Mouse (Mus musculus) retina, embryonic 14.5 days (tissue): ENCODE data around the gene 2410004P03Rik.
"Not testable (repeated sequence)": the region's sequence is repeated elsewhere in the genome, so short reads cannot be mapped to it uniquely, and the experiment has no call there.

Experiments
- DNase-seq: peaks from one replicate; pipeline ENCODE4 v3.0.0-alpha.2; 2015; ENCODE audit warnings: low spot score

Gene 2410004P03Rik

DNA sequence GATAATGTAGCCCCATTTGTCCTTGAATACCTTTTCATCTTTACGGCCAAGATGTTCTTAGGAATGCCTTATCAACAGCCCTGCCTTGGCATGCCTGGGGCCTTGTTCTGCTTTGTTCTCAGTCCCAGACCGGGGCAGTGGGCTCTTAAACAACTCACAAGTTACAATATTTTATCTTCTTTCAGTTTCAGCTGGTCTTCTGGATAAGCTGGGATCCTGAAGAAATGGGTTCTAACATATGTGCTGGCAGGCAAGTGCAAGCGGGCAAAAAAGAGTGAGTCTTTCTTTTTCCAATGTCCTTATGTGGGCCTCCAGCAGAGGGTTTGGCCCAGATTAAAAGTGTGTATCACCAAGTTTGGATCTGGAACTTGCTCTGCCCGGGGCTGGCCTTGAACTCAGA, 9.6 kb upstream of the 2410004P03Rik start:
- DNase-seq, result not testable (repeated sequence)

- peak; percentile 84 for DNase-seq
These were observed 6.9 kb upstream of the 2410004P03Rik start for GRCm38 (mm10) chr12:17018468-17018867.

- no peak for DNase-seq
These were observed 4.2 kb upstream of the 2410004P03Rik start for GRCm38 (mm10) chr12:17015711-17016110.

DNA sequence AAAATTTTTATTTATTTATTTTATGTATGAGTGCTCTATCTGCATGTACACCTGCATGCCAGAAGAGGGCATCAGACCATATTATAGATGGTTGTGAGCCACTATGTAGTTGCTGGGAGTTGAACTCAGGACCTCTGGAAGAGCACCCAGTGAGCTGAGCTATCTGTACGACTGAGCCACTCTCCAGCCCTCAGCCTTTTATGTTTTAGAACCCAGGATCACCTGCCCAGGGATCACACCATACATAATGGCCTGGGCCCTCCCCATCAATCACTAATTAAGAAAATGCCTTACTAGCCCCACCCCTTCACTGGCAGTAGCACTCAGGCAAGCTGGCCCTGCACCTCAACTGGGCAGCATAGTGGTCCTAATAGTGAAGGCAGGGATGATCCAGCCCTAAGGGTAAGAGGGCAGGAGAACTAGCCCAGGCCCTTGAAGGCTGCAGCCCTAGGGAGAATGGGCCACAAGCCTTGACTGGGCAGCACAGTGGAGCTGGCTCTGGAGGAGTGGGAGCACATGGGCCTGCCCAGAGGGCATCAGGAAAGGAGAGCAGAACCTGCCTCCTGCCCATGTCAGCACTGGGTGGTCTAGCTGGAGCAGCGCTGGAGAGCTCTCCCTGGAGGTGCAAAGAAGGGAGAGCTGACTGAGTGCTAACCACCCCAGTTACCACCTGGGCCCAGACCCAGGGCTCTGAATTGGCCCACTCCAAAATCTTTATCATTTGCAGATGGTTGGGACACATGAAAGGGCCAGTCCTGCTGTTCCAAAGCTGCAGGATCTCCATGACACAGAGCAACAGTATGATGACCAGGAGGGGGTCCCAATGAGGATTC, 756 bp upstream of the 2410004P03Rik start:
- DNase-seq, result no peak

GRCm38 (mm10) chr12:17009466-17009865, 2.1 kb downstream of the 2410004P03Rik start:
- no peak for DNase-seq

DNA sequence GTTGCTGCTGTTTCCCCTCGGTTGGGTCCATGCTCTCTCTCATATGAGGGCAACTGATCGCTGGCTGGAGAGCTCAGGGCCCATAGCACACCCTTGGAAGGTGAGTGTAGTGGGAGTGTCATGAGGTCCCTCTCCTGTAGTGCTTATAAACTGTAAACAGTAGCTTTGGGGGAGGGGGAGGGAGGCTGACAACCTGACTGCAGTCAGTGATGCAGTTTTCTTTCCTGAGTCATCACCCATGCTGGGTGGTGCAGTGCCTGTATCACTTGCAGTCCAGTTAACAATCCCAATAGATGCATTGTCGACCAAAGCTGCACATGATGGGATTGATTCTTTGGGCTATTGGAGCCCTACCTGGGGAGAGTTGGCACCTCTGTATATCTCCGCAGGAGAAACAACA, 10.3 kb downstream of the 2410004P03Rik start:
- no peak for DNase-seq

DNA sequence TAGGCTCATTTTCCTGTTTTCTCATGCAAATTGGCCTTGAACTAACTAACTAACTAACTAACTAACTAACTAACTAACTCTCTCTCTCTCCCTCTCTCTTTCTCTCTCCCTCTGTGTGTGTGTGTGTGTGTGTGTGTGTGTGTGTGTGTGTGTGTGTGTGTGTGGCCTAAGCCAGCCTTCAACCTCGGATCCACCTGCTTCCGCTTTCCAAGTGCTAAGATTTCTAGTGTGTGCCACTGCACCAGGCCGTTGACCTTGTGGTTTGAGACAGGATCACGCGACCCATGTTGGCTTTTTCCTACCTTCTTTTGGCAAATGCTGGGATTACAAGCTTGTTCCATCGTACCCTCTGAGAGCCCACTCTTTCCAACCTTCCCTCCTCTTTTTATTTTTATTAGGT, 10.9 kb downstream of the 2410004P03Rik start:
- no peak for DNase-seq

GRCm38 (mm10) chr12:16999739-17000497, 11.6 kb downstream of the 2410004P03Rik start, which contains the start of gene Pqlc3:
Pqlc3 (minus strand) TSS chr12:17000408.
- DNase-seq, result peak; percentile 79

- no peak for DNase-seq
These were observed 12.4 kb downstream of the 2410004P03Rik start for GRCm38 (mm10) chr12:16999146-16999545.

- DNase-seq, result no peak
These were observed 14.6 kb downstream of the 2410004P03Rik start for GRCm38 (mm10) chr12:16996886-16997462.

DNA sequence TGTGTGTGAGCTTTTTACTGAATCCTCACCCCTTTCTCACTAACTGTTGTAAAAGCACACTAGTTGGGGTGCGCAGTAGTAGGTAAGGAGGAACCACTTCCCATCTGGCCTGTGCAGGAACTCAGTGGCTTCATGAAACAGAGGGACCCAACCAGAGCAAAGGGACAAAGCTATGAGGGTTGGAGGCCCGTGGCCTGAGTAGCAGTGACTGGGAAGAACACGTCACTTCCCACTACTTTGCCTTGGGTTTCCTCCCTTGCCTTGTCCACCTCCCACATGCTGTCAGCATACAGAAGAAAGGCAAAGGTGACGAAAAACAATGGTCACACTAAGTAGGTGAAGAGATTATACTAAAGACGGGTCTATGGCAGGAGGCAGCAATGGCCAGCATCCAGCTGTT, 15.2 kb downstream of the 2410004P03Rik start:
- DNase-seq, result no peak

DNA sequence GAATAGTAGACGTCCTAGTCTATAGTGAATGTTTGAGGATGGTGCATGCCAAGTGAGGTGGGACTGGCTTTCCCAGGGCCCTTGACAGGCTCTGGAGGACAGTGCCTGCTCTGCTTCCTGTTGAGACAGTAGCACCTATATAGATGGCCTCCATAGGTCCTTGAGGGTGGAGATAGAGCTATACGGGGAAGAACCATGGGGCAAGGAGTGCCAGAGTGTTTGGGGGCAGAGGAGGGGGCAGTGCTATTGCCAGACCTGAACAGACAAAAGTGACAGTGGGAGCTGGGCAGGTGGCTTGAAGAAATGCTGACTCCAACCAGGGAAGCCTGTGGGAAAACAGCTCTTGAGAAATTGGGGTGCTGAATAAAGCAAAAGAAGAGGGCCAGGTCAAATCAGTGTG, 17.2 kb downstream of the 2410004P03Rik start:
- no peak for DNase-seq

DNA sequence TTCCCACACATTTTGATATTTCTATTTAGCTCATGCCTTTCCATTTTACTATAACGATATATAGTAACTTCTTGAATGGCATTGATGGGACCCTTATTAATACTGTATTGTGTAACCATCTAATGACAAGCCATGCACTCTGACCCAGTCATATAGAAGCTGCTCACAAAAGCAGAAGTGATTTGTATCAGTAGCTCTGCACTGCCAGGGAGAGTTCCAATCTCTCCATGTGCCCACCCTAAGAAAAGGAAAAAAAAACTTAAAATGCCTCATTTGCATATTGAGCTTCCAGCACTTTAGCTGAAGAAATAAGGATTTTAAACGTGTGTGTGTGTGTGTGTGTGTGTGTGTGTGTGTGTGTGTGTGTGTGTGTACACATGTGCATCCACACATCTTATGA, 19.2 kb downstream of the 2410004P03Rik start:
- DNase-seq, result no peak

DNA sequence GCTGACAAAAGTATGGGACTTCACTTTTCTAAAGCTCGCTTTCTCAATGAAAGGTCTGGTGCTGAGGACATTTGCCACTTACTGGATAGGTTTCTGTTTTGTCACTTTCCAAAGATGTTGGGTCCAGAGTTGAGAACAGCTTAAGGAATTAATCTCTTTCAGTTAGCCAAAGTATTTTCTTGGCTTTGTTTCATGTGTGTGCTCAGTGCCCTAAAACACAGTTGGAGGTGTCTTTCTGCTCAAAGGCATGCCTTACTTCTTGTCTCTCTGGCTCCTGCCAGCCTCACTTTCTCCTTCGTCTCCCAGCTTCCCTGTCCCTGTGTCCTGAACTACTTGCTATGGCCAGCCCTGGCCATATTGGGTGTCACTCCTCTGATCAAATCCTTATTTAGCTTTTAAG, 20.2 kb downstream of the 2410004P03Rik start:
- DNase-seq, result no peak

GRCm38 (mm10) chr12:16985778-16986177, 25.7 kb downstream of the 2410004P03Rik start:
- DNase-seq, result no peak

DNA sequence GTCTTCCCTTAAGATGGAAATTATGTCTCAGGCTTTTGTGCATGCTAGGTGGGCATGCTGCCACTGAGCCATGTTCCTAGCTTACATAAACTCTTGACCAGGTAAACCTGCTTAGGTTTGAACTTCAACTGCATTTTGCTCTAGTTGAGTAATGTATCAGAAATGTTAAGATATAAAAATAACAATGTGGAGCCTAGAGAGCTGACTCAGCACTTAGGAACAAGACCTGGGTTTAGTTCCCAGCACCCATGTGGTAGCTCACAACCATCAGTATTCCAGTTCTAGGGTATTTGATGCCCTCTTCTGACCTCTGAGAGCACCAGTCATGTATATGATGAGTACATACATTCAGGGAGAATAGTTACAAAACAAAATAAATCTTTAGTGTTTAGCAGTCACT, 34.4 kb downstream of the 2410004P03Rik start:
- no peak for DNase-seq

DNA sequence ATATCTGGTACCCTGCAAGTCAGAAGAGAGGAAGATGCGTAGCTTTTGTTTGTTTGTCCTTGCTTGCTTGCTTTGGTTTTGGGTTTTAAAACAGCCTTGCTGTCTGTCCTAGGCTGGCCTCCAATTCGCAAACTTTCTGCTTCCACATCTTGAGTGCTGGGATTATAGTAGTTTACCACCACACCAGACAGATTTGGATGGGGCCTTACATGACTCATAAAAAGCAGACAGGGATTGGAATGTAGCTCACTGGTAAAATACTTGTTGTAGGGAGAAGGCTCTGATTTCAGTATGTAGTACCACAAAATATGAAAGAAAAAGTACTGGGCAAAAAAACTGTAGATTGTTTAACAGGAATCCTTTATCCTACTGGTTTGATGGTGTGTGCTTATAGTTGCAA, 44.7 kb downstream of the 2410004P03Rik start:
- no peak for DNase-seq

DNA sequence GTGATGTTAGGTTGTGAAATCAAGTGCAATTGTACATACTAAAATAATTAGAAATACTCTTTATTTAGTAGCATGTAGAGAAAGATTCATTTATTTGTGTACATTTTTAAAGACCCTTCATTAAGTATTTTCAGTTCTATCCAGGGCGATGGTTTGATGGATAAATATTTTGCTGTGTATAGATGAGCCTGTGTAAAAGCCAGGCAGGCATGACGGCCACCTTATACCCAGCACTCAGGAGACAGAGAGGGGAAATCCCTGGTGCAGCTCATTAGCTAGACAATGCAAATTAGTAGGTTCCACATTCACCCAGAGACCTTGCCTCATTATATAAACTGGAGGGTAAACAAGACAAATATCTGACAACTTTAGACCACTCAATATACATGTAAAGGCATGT, 48.2 kb downstream of the 2410004P03Rik start:
- no peak for DNase-seq

- DNase-seq, result peak; percentile 65
These were observed 52.7 kb downstream of the 2410004P03Rik start for GRCm38 (mm10) chr12:16958851-16959250.
